Mouse (Mus musculus): ENCODE measurements around the gene Ankrd13d. TPM values are rescaled to one million over a fixed set of nuclear protein-coding genes. Genes with fewer than 3 reads are reported as not detected.

The Ankrd13d gene
- polyA plus RNA-seq, 1 experiment = 2.2 TPM

GRCm38 (mm10) chr19:4326106-4326505, 43.2 kb upstream of the Ankrd13d start:
- H3ac ChIP-seq (ENCODE audit: control insufficient read depth, insufficient read length, low read depth) = no peak overlapping the region
- H3K79me2 ChIP-seq (ENCODE audit: control insufficient read depth, insufficient read depth) = peaks cover 48% of the 10 kb centered on the region
- H3K27me3 ChIP-seq (ENCODE audit: control insufficient read depth, insufficient read depth, insufficient read length) = no peaks in the 10 kb centered on the region
- no peak overlapping the region for H3K4me3 ChIP-seq (ENCODE audit: insufficient read depth, poor library complexity, severe bottlenecking)
- TF ChIP-seq MYOG (IDR thresholded peaks at IDR 0.05; ENCODE audit: control insufficient read depth, extremely low read depth, insufficient read length) (no peak), MYOD1 (IDR thresholded peaks at IDR 0.05; ENCODE audit: control insufficient read depth, insufficient read length, low read depth) (no peak), USF1 (IDR thresholded peaks at IDR 0.05; ENCODE audit: low read depth) (no peak), CEBPB (IDR thresholded peaks at IDR 0.05; ENCODE audit: low read depth) (no peak), FOSL1 (IDR thresholded peaks at IDR 0.05; ENCODE audit: insufficient read depth, low read length, poor library complexity, severe bottlenecking) (no peak), MAX (IDR thresholded peaks at IDR 0.05) (no peak), CTCF (IDR thresholded peaks at IDR 0.05; ENCODE audit: control insufficient read depth, insufficient read depth, insufficient read length) (no peak)
- H3K36me3 ChIP-seq (ENCODE audit: control insufficient read depth, insufficient read depth) = peaks cover 96% of the 10 kb centered on the region
- H3K79me3 ChIP-seq (ENCODE audit: low read depth) = peaks cover 14% of the 10 kb centered on the region

- Histone ChIP-seq H3K27me3 (ENCODE audit: control insufficient read depth, insufficient read depth, insufficient read length) (no peaks in the 10 kb centered on the region), H3K79me2 (ENCODE audit: control insufficient read depth, insufficient read depth) (peaks cover 12% of the 10 kb centered on the region), H3K36me3 (ENCODE audit: control insufficient read depth, insufficient read depth) (peaks cover 99% of the 10 kb centered on the region), H3K79me3 (ENCODE audit: low read depth) (peaks cover 4% of the 10 kb centered on the region), H3ac (ENCODE audit: control insufficient read depth, insufficient read length, low read depth) (no peak overlapping the region), H3K4me3 (ENCODE audit: insufficient read depth, poor library complexity, severe bottlenecking) (no peak overlapping the region)
- TF ChIP-seq USF1 (IDR thresholded peaks at IDR 0.05; ENCODE audit: low read depth) (no peak), CEBPB (IDR thresholded peaks at IDR 0.05; ENCODE audit: low read depth) (no peak), MYOD1 (IDR thresholded peaks at IDR 0.05; ENCODE audit: control insufficient read depth, insufficient read length, low read depth) (no peak), CTCF (IDR thresholded peaks at IDR 0.05; ENCODE audit: control insufficient read depth, insufficient read depth, insufficient read length) (no peak), MAX (IDR thresholded peaks at IDR 0.05) (no peak), MYOG (IDR thresholded peaks at IDR 0.05; ENCODE audit: control insufficient read depth, extremely low read depth, insufficient read length) (no peak), FOSL1 (IDR thresholded peaks at IDR 0.05; ENCODE audit: insufficient read depth, low read length, poor library complexity, severe bottlenecking) (no peak)
Observed at GRCm38 (mm10) chr19:4322134-4322533, 39.2 kb upstream of the Ankrd13d start.

GRCm38 (mm10) chr19:4321622-4322021, 38.7 kb upstream of the Ankrd13d start:
- Histone ChIP-seq H3K27me3 (ENCODE audit: control insufficient read depth, insufficient read depth, insufficient read length) (no peaks in the 10 kb centered on the region), H3K79me2 (ENCODE audit: control insufficient read depth, insufficient read depth) (peaks cover 9% of the 10 kb centered on the region), H3K4me3 (ENCODE audit: insufficient read depth, poor library complexity, severe bottlenecking) (no peak overlapping the region), H3ac (ENCODE audit: control insufficient read depth, insufficient read length, low read depth) (no peak overlapping the region), H3K79me3 (ENCODE audit: low read depth) (peaks cover 4% of the 10 kb centered on the region), H3K36me3 (ENCODE audit: control insufficient read depth, insufficient read depth) (peaks cover 99% of the 10 kb centered on the region)
- no peak for TF ChIP-seq MYOD1 (IDR thresholded peaks at IDR 0.05; ENCODE audit: control insufficient read depth, insufficient read length, low read depth)
- TF ChIP-seq FOSL1 (IDR thresholded peaks at IDR 0.05; ENCODE audit: insufficient read depth, low read length, poor library complexity, severe bottlenecking) = no peak
- TF ChIP-seq CTCF (IDR thresholded peaks at IDR 0.05; ENCODE audit: control insufficient read depth, insufficient read depth, insufficient read length) = no peak
- no peak for TF ChIP-seq MYOG (IDR thresholded peaks at IDR 0.05; ENCODE audit: control insufficient read depth, extremely low read depth, insufficient read length)
- no peak for TF ChIP-seq USF1 (IDR thresholded peaks at IDR 0.05; ENCODE audit: low read depth)
- TF ChIP-seq MAX (IDR thresholded peaks at IDR 0.05) = no peak
- TF ChIP-seq CEBPB (IDR thresholded peaks at IDR 0.05; ENCODE audit: low read depth) = no peak

GRCm38 (mm10) chr19:4319272-4319671, 36.3 kb upstream of the Ankrd13d start:
- Histone ChIP-seq H3K36me3 (ENCODE audit: control insufficient read depth, insufficient read depth) (peaks cover 77% of the 10 kb centered on the region), H3K79me2 (ENCODE audit: control insufficient read depth, insufficient read depth) (no peaks in the 10 kb centered on the region), H3K79me3 (ENCODE audit: low read depth) (no peaks in the 10 kb centered on the region), H3K27me3 (ENCODE audit: control insufficient read depth, insufficient read depth, insufficient read length) (no peaks in the 10 kb centered on the region), H3ac (ENCODE audit: control insufficient read depth, insufficient read length, low read depth) (no peak overlapping the region), H3K4me3 (ENCODE audit: insufficient read depth, poor library complexity, severe bottlenecking) (no peak overlapping the region)
- TF ChIP-seq MYOG (IDR thresholded peaks at IDR 0.05; ENCODE audit: control insufficient read depth, extremely low read depth, insufficient read length) (no peak), CTCF (IDR thresholded peaks at IDR 0.05; ENCODE audit: control insufficient read depth, insufficient read depth, insufficient read length) (no peak), USF1 (IDR thresholded peaks at IDR 0.05; ENCODE audit: low read depth) (no peak), CEBPB (IDR thresholded peaks at IDR 0.05; ENCODE audit: low read depth) (no peak), MYOD1 (IDR thresholded peaks at IDR 0.05; ENCODE audit: control insufficient read depth, insufficient read length, low read depth) (no peak), MAX (IDR thresholded peaks at IDR 0.05) (no peak), FOSL1 (IDR thresholded peaks at IDR 0.05; ENCODE audit: insufficient read depth, low read length, poor library complexity, severe bottlenecking) (no peak)

- Histone ChIP-seq H3K79me3 (ENCODE audit: low read depth) (no peaks in the 10 kb centered on the region), H3K4me3 (ENCODE audit: insufficient read depth, poor library complexity, severe bottlenecking) (no peak overlapping the region), H3K36me3 (ENCODE audit: control insufficient read depth, insufficient read depth) (peaks cover 66% of the 10 kb centered on the region), H3ac (ENCODE audit: control insufficient read depth, insufficient read length, low read depth) (no peak overlapping the region), H3K79me2 (ENCODE audit: control insufficient read depth, insufficient read depth) (no peaks in the 10 kb centered on the region), H3K27me3 (ENCODE audit: control insufficient read depth, insufficient read depth, insufficient read length) (no peaks in the 10 kb centered on the region)
- TF ChIP-seq CTCF (IDR thresholded peaks at IDR 0.05; ENCODE audit: control insufficient read depth, insufficient read depth, insufficient read length) (no peak), CEBPB (IDR thresholded peaks at IDR 0.05; ENCODE audit: low read depth) (no peak), MYOG (IDR thresholded peaks at IDR 0.05; ENCODE audit: control insufficient read depth, extremely low read depth, insufficient read length) (no peak), MYOD1 (IDR thresholded peaks at IDR 0.05; ENCODE audit: control insufficient read depth, insufficient read length, low read depth) (no peak), USF1 (IDR thresholded peaks at IDR 0.05; ENCODE audit: low read depth) (no peak), MAX (IDR thresholded peaks at IDR 0.05) (no peak), FOSL1 (IDR thresholded peaks at IDR 0.05; ENCODE audit: insufficient read depth, low read length, poor library complexity, severe bottlenecking) (no peak)
Observed at GRCm38 (mm10) chr19:4317181-4317580, 34.2 kb upstream of the Ankrd13d start.

All from C2C12 (cell line).